Mouse (Mus musculus): ENCODE data around the gene Ehf. TPM values are rescaled to one million over a fixed set of nuclear protein-coding genes. Genes with fewer than 3 reads are reported as not detected.

Gene Ehf
- total and polyA plus RNA-seq, 3 experiments: 2.0 TPM; not detected in 2

DNA sequence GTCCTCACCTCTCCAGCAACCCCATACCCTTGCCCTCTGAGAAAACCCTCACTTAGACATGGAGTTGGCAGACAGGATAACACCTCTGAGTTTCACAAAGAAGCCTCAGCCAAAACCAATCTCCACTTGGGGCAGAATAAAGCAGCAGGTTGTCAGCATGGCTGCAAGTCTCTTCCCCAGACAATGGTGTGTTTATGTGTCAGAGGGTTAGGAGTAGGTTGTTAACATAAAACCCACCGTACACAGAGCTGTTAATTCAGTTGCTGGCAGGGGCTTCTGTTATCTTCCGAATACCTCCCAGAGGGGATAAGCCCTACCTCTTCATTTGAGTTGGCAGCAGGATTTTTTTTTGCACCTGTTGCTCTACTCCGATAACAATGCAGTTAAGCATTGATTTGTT, 9.9 kb downstream of the Ehf start:
- no peak for TF ChIP-seq EP300 (IDR thresholded peaks at IDR 0.05; ENCODE audit: insufficient read depth, low read depth, low read length)
- no peak for TF ChIP-seq POLR2A (IDR thresholded peaks at IDR 0.05; ENCODE audit: insufficient read depth, low read depth, low read length)
- no peak for TF ChIP-seq CTCF (IDR thresholded peaks at IDR 0.05)
- H3K27ac ChIP-seq: no peak overlapping the region
- H3K79me2 ChIP-seq (replicated peaks; ENCODE audit: control insufficient read depth, insufficient read depth, low read length): no peaks in the 10 kb centered on the region
- no peaks in the 10 kb centered on the region for H3K4me1 ChIP-seq (ENCODE audit: control insufficient read depth, insufficient read depth, low read length)
- DNase-seq: no peak
- WGBS: 55% methylated on average over 3 of the region's 3 CpGs
- H3K9ac ChIP-seq (ENCODE audit: low read depth, low read length): no peak overlapping the region
- no peak overlapping the region for H3K4me3 ChIP-seq
- H3K27me3 ChIP-seq (ENCODE audit: control insufficient read depth, insufficient read depth, low read length): no peaks in the 10 kb centered on the region
- intact Hi-C loops (cut with DNase I): no loop called here
- H3K36me3 ChIP-seq (ENCODE audit: control insufficient read depth, insufficient read depth, low read length): no peaks in the 10 kb centered on the region

DNA sequence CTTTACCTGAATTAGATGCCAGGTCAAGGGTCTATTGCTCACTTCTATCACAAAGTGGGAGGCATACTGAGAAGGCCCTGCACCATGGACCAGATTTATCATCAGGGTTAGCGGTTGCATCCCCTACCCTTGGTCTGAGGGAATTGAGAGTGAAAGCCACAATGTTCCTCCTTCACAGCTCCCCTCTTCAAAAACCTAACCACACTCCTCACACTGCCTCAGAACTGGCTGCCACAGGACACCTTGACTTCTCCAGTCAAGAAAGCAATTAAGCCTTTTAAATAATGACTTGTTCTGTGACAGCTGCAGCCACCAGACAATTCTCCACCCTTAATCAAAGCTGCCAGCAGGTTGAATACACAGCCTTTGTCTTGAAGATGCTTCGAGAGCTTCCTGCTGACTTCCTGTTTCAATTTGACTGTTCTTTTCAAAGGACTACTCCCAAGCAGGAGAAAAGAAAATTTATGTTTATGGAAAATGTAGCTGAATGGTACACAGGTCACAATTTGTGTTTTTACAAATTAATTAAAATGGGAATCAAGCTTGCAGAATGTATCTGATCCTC, 12.3 kb downstream of the Ehf start:
- Histone ChIP-seq H3K4me3 (no peak overlapping the region), H3K4me1 (ENCODE audit: control insufficient read depth, insufficient read depth, low read length) (no peaks in the 10 kb centered on the region), H3K36me3 (ENCODE audit: control insufficient read depth, insufficient read depth, low read length) (no peaks in the 10 kb centered on the region), H3K27me3 (ENCODE audit: control insufficient read depth, insufficient read depth, low read length) (no peaks in the 10 kb centered on the region), H3K9ac (ENCODE audit: low read depth, low read length) (no peak overlapping the region), H3K27ac (no peak overlapping the region), H3K79me2 (replicated peaks; ENCODE audit: control insufficient read depth, insufficient read depth, low read length) (no peaks in the 10 kb centered on the region)
- intact Hi-C loops (cut with DNase I): no loop called here
- 61% methylated on average over 2 of the region's 2 CpGs for WGBS
- no peak for DNase-seq
- TF ChIP-seq POLR2A (IDR thresholded peaks at IDR 0.05; ENCODE audit: insufficient read depth, low read depth, low read length): no peak
- no peak for TF ChIP-seq EP300 (IDR thresholded peaks at IDR 0.05; ENCODE audit: insufficient read depth, low read depth, low read length)
- no peak for TF ChIP-seq CTCF (IDR thresholded peaks at IDR 0.05)

DNA sequence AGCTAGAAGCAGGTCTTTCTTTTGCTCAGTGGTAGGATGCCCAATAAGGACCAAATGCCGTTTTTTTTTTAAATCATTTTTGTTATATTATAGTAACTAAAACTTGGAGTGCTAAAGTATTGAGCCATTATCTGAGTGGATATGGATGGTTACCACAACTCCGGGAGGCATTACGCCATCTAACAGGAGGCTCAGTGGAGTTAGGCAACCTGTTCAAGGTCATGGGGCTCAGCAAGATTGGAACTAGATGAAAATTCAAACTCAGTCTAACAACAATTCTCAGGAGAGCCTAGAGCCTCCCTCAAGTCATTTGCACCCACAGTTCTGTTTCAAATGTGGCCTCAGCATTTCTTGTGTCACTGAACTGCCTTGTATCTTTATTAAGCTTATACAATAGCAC, 12.9 kb downstream of the Ehf start:
- Histone ChIP-seq H3K4me1 (ENCODE audit: control insufficient read depth, insufficient read depth, low read length) (no peaks in the 10 kb centered on the region), H3K79me2 (replicated peaks; ENCODE audit: control insufficient read depth, insufficient read depth, low read length) (no peaks in the 10 kb centered on the region), H3K36me3 (ENCODE audit: control insufficient read depth, insufficient read depth, low read length) (no peaks in the 10 kb centered on the region), H3K27ac (no peak overlapping the region), H3K4me3 (no peak overlapping the region), H3K9ac (ENCODE audit: low read depth, low read length) (no peak overlapping the region), H3K27me3 (ENCODE audit: control insufficient read depth, insufficient read depth, low read length) (no peaks in the 10 kb centered on the region)
- intact Hi-C loops (cut with DNase I): no loop called here
- 88% methylated on average over 3 of the region's 3 CpGs for WGBS
- TF ChIP-seq POLR2A (IDR thresholded peaks at IDR 0.05; ENCODE audit: insufficient read depth, low read depth, low read length): no peak
- no peak for TF ChIP-seq EP300 (IDR thresholded peaks at IDR 0.05; ENCODE audit: insufficient read depth, low read depth, low read length)
- no peak for TF ChIP-seq CTCF (IDR thresholded peaks at IDR 0.05)
- DNase-seq: no peak

DNA sequence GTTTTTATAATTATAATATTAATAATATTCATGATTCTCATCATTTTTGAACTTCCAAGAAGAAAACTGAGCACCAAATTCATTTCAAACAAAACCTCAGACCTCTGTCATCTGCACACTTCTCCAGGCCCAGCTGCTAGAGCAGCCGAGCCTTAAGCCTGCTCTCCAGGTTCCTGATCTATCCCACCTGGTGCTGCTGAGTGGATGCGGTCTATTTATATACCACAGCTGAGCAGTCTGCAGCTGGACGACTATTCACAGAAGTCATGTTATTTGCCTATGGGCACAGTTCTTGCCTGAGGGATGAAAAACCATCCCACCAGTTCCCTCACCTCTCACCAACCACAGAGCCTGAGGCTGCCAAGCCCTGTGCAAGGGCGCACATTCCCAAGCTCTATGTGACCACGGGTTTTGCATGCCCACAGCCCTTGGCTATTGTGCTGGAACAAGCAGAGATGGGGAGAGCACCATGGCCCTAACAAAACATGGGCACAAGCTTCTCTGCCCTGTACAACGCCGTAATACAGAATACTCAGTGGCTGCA, 13.6 kb downstream of the Ehf start:
- H3K79me2 ChIP-seq (replicated peaks; ENCODE audit: control insufficient read depth, insufficient read depth, low read length): no peaks in the 10 kb centered on the region
- WGBS: 47% methylated on average over 7 of the region's 7 CpGs
- no peak for DNase-seq
- H3K27ac ChIP-seq: no peak overlapping the region
- intact Hi-C loops (cut with DNase I): no loop called here
- H3K27me3 ChIP-seq (ENCODE audit: control insufficient read depth, insufficient read depth, low read length): no peaks in the 10 kb centered on the region
- H3K36me3 ChIP-seq (ENCODE audit: control insufficient read depth, insufficient read depth, low read length): no peaks in the 10 kb centered on the region
- H3K4me3 ChIP-seq: no peak overlapping the region
- TF ChIP-seq CTCF (IDR thresholded peaks at IDR 0.05): no peak
- TF ChIP-seq EP300 (IDR thresholded peaks at IDR 0.05; ENCODE audit: insufficient read depth, low read depth, low read length): no peak
- TF ChIP-seq POLR2A (IDR thresholded peaks at IDR 0.05; ENCODE audit: insufficient read depth, low read depth, low read length): no peak
- no peak overlapping the region for H3K9ac ChIP-seq (ENCODE audit: low read depth, low read length)
- H3K4me1 ChIP-seq (ENCODE audit: control insufficient read depth, insufficient read depth, low read length): no peaks in the 10 kb centered on the region

DNA sequence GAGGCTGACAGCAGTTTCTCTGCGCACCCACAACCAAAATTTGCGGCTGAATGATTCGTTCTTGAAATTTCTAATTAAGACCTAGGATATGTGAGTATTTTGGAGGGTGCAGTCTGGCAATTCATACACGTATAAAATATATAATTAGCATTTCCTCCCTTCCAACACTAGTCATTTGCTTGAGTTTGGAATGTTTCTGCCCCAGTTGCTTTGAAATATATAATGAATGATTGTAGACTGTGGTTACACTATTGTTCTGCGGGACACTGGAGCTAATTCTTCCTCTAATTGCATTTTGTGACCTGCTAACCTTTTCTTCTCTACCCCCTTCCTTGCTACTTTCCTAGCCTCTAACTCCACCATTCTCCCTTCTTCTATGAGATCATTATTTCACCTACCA, 15.4 kb downstream of the Ehf start:
- Histone ChIP-seq H3K79me2 (replicated peaks; ENCODE audit: control insufficient read depth, insufficient read depth, low read length) (no peaks in the 10 kb centered on the region), H3K4me1 (ENCODE audit: control insufficient read depth, insufficient read depth, low read length) (no peaks in the 10 kb centered on the region), H3K4me3 (no peak overlapping the region), H3K27ac (no peak overlapping the region), H3K36me3 (ENCODE audit: control insufficient read depth, insufficient read depth, low read length) (no peaks in the 10 kb centered on the region), H3K9ac (ENCODE audit: low read depth, low read length) (no peak overlapping the region), H3K27me3 (ENCODE audit: control insufficient read depth, insufficient read depth, low read length) (no peaks in the 10 kb centered on the region)
- WGBS: 82% methylated on average over 5 of the region's 5 CpGs
- DNase-seq: no peak
- TF ChIP-seq POLR2A (IDR thresholded peaks at IDR 0.05; ENCODE audit: insufficient read depth, low read depth, low read length): no peak
- no peak for TF ChIP-seq EP300 (IDR thresholded peaks at IDR 0.05; ENCODE audit: insufficient read depth, low read depth, low read length)
- no peak for TF ChIP-seq CTCF (IDR thresholded peaks at IDR 0.05)
- intact Hi-C loops (cut with DNase I): no loop called here

DNA sequence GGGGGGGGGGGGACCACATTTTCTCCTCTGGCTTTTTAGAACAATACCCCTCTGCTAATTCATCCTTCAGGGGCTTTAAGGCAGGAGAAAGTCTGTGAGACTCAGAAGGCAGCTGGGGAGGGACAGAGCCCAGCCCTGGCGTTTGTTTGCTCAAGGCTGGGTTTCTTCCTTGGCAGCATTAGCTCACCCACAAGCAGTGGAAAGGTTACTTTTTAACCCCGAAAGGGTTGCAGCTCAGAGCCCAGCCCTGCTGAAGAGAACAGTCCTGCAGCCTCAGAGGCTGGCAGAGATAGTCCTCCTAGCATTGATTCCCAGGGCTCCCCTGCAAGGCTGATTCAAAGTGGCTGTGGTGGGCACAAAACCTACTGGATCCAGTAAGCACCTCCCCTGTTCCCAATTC, 17.5 kb downstream of the Ehf start:
- Histone ChIP-seq H3K27me3 (ENCODE audit: control insufficient read depth, insufficient read depth, low read length) (no peaks in the 10 kb centered on the region), H3K79me2 (replicated peaks; ENCODE audit: control insufficient read depth, insufficient read depth, low read length) (no peaks in the 10 kb centered on the region), H3K36me3 (ENCODE audit: control insufficient read depth, insufficient read depth, low read length) (no peaks in the 10 kb centered on the region), H3K9ac (ENCODE audit: low read depth, low read length) (no peak overlapping the region), H3K4me1 (ENCODE audit: control insufficient read depth, insufficient read depth, low read length) (peaks cover 3% of the 10 kb centered on the region; the same call in 1 of the 2 replicates), H3K27ac (no peak overlapping the region), H3K4me3 (no peak overlapping the region)
- no peak for DNase-seq
- intact Hi-C loops (cut with DNase I): no loop called here
- whole genome bisulfite sequencing: 41% methylated on average over 2 of the region's 2 CpGs
- TF ChIP-seq CTCF (IDR thresholded peaks at IDR 0.05) (no peak), POLR2A (IDR thresholded peaks at IDR 0.05; ENCODE audit: insufficient read depth, low read depth, low read length) (no peak), EP300 (IDR thresholded peaks at IDR 0.05; ENCODE audit: insufficient read depth, low read depth, low read length) (no peak)
